Mouse (Mus musculus) testis, postnatal 14 days (tissue): ENCODE measurements around the gene Sh3bp4.

Experiments used
- DNase-seq: peaks from one replicate; pipeline ENCODE4 v3.0.0; 2021; ENCODE audit warnings: low spot score

Sh3bp4 gene

GRCm38 (mm10) chr1:89094416-89094815 is 24.2 kb downstream of the Sh3bp4 start:
- DNase-seq: no peak

- DNase-seq: no peak
Observed at GRCm38 (mm10) chr1:89095642-89096424, 25.6 kb downstream of the Sh3bp4 start.

DNA sequence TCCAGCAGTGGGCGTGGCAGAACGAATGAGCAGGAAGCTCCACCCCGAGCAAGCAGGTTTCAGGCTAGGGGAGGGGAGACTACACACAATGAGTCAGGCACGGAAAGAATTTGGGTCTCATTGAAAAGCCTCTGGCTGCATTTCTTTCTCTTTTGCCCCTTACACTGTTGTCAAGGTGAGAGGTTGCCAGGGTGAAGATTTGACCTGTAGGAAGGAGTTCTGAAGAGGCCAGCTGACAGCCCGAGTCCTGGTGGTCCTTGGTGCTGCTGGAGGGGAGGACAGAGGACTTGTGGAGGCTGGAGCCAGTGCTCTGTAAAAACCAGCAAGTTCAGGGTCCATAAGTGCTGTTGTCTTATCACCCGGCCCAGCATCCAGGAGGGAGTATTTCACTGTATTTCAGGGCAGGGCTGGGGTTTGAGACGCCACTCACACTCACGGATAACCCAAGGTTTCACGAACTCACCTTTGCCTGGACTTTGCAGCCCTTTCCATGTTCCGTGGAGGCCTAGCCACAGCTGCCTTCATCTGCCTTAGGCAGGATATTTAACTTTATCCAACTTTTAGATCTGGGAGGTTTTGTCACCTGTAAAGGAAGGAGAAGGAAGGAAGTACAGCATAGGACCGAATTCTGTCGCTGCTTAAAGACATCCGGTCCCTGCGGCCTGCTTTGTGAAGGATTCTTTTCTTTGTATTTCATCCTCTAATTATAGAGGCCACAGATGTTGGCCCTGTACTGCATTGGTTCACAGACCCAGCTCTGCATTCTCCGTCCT is 32.2 kb downstream of the Sh3bp4 start:
- no peak for DNase-seq

GRCm38 (mm10) chr1:89103004-89103263 is 32.7 kb downstream of the Sh3bp4 start:
- no peak for DNase-seq

GRCm38 (mm10) chr1:89103505-89103904 is 33.3 kb downstream of the Sh3bp4 start:
- DNase-seq: peak; percentile 29

- peak; percentile 22 for DNase-seq
Observed at GRCm38 (mm10) chr1:89104066-89104765, 34.0 kb downstream of the Sh3bp4 start.

DNA sequence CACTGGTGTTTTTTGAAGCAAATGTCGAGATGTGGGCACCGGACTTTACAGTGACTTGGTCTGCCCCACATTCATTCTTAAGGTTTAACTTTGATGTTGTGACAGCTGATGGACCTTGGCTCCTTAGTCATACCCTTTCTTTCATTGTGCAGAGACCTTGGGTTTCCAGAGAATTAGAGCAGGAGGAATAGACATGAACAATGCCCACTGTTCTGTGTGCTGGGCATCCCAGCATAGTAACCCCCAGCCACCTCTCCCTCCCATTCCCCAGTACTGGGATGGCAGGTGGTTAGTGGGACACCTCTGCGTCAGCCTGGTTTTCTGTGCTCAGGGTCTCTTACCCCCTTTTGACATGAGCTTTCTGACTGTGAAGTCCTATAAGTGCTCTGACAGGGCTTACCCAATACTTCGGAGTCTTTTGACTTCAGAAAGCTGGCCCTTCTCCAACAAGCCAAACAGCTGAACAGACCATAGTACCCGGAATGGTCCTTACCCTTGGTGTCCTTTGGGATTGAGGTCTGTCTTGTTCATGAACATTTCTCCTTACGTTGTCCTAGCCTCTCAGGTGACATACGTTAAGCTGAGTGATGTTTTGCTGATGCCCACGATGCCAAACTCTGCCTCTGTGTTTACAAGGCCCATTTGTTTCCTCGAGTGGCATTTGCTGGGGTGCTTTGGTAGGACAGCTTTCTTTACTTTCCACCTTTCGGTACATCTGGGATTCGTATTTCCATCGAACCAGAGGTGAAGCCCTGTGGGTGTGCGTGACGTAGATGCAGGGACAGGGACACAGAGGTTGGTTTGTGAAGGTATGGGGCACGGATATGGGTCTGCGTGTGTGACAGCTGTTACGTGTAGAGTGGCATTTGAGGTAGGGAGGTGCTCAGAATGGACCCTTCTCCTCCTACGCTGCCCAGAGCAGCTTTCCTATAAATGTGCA is 35.9 kb downstream of the Sh3bp4 start:
- no peak for DNase-seq

DNA sequence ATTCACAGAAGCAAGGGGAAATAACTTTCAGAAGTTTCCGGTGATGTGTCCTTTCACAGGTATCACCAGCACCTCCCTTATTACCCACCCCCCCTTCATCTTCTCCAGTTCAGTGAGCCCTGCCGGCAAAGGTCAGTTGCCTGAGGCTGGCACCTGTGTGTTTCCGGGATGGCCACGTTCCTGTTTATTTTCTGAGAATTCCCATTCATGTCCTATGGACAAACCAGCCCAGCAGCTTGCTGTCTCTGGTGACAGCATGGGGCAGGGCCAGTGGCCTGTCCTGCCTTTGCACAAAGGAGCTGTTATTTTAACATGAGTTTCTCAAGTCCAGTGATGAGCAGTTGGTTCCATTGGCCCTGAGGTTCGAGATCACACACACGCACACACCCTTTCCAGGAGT is 37.3 kb downstream of the Sh3bp4 start:
- DNase-seq: no peak

DNA sequence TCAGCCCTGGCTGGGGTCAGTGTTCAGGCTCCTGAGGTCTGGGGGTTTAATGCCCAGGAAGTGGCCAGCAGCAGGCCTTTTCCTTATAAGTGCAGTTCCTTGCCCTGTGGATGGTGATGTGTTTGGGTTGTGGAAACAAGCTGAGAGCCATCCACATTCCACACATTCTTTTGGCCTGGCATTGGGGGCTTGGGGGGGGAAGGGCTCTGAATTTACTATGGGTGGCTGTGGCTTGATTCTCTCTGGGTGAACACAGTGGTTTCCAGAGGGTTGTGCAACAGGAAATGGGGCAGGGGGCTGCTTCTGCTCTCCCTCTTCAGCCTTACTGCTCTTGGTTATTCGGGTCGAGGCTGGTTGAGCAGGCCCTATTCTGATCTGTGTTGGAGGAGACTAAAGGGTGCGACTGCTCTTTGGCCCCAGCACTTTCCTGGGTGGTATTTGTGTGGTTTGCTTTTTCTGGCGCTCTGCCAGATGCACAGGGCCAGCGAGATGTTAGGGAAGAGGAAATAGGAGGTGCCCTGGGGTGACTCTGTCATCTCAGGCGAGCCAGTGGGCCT is 38.2 kb downstream of the Sh3bp4 start:
- DNase-seq: no peak

DNA sequence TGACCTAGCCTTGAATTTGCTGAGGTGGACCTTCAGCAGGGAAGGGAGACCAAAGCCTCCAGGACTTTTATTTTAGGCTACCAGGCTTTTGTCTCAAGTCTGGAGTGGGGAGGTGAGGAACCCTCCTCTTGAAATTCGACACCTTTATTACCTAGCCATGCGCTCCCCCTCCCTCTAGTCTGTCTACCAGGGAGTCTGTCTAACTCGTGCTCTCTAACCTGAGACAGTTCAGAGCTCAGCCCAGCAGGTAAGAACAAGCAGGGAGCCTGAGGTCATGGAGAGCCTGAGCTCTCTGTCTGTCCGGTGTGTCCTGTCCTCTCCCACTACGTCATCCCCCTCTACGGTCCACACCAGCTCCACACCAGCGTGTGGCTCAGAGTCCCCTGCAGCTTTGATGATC is 39.6 kb downstream of the Sh3bp4 start:
- DNase-seq: no peak

DNA sequence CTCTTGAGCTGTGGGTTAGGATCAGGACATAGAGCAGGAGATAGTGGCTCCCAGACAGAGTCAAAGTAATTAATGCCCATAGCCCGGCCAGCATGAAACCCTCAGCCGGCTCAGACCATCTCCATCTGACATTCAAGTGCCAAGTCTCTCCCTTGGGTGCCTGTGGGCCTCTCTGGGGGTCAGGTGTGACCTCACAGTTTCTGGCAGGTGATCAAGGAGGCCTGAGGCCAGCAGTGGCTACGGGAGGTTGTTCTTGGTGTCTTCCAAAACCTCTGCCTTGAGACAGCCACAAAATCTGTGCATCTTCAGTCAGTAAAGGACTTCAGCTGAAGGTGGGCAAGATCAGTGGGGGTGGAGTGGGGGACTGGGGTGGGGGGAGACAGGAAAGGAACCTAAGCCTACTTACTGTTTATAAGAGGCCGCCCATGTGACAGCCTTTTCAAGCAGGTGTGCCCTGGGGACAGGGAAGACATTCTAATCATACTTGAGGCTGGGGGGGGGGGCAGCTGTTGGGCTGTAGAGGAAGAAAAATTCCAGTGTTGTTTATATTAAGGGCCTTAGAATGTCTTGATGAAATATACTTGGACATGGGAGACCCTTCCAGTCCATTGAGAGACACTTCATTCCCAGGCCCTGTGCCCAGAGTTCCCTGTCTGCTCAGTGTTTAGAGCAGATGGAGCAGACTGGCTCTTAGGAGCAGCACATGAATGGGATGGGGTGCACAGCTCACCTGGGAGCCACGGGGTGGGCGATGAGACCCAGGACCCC is 40.7 kb downstream of the Sh3bp4 start:
- no peak for DNase-seq

- no peak for DNase-seq
Observed at GRCm38 (mm10) chr1:89112544-89112943, 42.3 kb downstream of the Sh3bp4 start.

DNA sequence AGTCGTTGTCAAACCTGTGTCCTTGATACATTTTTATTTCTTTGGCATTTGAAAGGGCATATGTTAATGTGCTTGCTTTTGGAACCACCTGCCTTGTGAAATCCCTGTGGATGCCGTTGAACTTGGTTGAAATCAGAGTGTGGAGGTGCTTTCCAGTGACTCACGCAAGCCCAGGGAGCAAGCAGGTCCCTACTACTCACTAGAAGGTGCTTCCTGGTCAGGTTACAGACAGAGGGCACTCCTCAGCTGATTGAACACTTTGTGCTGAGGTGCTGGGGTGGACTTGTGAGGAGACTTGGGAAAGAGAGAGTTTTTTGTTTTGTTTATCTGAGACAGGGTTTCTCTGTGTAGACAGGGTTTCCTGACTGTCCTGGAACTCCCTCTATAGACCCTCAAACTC is 43.5 kb downstream of the Sh3bp4 start:
- no peak for DNase-seq

DNA sequence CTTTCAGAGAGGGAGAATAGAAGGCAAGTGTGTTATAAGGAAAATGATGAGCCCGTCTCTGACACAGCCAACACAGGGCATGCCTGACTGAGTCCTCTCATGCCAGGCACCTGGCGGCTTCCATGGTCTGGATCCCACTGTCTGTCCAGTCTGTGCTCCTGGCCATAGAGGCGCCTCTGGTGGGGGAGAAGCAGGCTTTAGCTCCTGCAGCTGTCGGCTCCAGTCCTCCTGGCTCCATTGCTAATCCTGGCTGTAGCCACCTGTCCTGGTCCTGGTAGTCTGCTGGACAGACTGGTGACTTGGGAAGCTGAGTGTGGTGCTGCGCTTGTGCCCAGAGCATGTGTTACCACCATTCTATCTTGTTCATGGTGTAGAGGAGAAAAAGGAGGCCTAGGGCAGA is 46.8 kb downstream of the Sh3bp4 start:
- no peak for DNase-seq

GRCm38 (mm10) chr1:89118076-89118475 is 47.9 kb downstream of the Sh3bp4 start:
- DNase-seq: no peak

DNA sequence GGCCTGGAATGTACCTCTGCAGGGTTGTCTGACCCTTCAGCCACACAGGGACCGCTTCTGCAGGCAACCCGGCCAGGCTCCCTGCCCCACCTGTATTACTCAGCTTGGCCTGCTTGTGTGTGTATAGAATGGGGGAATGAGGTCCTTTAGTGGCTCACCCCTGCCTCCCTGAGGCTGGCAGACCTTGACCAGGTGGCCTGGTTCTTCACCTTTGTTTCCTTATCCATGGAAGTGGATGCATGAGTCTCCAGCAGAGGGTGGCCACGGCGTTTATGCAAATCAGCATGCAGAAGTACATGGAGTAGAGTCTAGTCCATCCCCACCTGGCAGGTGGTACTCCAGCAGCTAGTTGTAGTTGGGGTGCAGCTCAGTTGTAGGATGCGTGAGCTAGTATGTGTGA is 48.6 kb downstream of the Sh3bp4 start:
- no peak for DNase-seq

DNA sequence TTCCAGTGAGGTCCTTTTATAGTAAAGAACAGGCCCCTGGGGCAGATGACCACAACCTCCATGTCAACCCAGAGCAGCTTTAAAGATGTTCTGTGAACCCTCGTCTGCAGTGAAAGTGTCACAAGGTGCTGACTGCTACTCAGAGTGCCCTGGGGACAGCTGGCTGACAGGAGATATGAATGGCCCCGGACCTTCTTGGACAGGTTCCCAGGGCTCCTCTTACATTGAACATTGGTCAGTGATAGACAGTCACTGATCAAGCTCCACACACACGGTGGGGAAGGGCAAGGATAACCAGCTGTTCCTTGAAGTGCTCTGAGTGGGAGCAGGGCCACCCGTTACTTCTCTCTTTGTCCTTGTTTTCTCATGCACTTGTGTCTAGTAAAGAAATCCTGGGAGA is 50.1 kb downstream of the Sh3bp4 start:
- no peak for DNase-seq

DNA sequence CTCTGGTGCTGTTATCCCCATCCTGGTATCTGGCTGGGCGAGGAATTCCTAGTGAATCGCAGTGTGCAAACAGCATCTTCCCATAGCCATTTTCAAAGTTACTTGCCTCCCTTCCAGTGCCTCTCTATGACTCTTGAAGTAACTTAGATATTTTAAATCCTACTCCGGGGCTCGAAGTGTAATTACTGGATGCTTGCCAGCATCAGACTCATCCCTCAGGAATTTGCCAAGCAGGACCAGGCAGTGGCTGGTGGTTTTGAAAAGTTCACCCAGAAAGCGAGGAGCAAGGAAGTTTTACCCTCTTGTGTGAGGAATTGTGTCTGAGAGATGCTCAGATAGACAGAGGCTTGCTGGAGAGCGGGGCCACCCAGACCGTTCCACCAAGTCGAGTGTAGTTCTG is 51.3 kb downstream of the Sh3bp4 start:
- no peak for DNase-seq

DNA sequence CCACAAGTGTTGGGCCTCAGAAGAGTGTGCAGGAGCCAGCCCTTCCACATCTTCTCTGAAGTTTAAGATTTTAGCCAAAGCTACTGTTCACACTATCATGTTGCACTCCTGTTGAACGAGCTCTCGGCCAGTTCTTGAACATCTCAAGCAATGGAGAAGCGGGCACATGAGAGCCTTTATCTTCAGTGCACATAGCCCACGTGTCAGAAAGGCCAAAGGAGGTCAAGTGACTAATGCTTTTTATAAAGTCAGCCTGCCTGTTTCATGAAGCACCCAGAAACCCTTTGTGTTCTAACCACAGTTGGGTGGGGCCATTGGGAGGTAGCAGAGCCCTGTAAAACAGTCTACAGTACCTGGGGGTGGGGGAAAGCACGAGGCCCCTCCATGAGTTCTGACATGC is 52.2 kb downstream of the Sh3bp4 start:
- DNase-seq: no peak

DNA sequence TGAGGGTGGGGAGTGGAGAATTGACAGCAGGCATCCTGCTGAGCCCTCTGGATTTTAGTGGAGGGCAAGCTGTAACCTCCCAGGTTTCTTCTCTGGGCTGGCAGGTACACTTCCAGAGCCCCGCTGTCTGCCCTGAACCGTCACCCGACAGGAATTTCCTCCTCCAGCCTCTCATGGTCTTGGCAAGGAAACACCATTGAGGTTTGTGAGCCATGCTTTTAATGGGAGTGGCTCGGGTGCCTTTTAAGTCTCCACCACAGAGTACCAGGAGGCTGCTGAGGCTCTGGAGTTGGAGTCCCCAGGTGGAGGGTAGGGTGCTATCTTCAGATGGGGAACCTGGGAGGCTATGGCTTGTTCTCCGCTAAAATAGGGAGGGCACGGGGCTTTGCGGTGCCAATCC is 53.9 kb downstream of the Sh3bp4 start:
- DNase-seq: no peak

GRCm38 (mm10) chr1:89127163-89127562 is 56.9 kb downstream of the Sh3bp4 start:
- DNase-seq: no peak
